Mouse (Mus musculus): ENCODE measurements around the gene Gm4201. TPM values are rescaled to one million over a fixed set of nuclear protein-coding genes. Genes with fewer than 3 reads are reported as not detected.
"Not testable (repeated sequence)": the region's sequence is repeated elsewhere in the genome, so short reads cannot be mapped to it uniquely, and the experiment has no call there.

Gm4201 gene
- not detected for total RNA-seq (2021)
- long read RNA-seq, experiment 1, result 0 reads
- long read RNA-seq, experiment 2, result 0 reads

- not testable (repeated sequence) for DNase-seq (ENCODE audit: low spot score in 2 of 2)
Observed at GRCm38 (mm10) chr7:22565243-22565642, at the start of gene Gm4201. TSS of gene Gm4201 (minus strand) at chr7:22565343.

DNA sequence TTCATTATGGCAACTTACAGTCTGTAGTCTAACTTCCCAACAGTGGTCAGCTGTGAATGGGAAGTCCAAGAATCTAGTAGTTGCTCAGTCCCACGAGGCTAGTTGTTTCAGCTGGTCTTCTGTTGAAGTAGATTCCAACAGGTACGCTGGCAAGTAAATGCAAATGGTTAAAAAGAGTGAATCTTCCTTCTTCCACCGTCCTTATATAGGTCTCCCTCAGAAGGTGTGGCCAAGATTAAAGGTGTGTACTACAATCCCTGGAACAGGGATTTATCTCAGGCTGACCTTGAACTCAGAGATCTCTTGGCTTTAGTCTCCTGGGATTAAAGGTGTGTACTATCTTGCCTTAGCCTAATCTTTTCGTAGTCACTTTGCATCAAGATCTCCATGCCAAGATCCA is 22.9 kb upstream of the Gm4201 start, which contains the start of gene Gm4565:
Gm4565 (minus strand) TSS at position 101 of the 400 bp plus-strand sequence.
- not testable (repeated sequence) for DNase-seq (ENCODE audit: low spot score in 2 of 2)

More at GRCm38 (mm10) chr7:22565243-22565642, at the start of gene Gm4201:
- intact Hi-C loops (cut with DNase I), result not testable (repeated sequence)

DNA sequence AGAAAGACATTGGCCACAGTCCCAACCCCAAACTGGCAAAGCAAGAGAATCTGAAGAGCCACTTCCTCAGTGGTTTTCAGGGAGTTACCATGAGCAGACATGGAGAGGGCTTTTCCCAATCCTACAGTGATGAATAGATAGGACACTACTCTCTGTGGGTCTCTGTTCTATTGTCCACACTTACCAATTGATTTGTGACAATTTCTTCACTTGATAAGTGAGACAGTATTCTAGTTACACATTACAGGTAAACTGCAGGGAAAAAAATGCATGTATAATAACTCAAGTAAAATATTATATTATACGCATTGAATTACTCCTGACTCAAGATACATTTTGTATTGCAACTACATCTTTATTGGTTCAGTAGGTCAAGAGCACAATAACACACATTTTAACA is 30.4 kb downstream of the Gm4201 start, which contains the start of gene Gm8677:
Gm8677 (minus strand) TSS at position 101 of the 400 bp plus-strand sequence.
- intact Hi-C loops (cut with DNase I); DNase-seq (ENCODE audit: low spot score in 2 of 2): not testable (repeated sequence)

More for the DNA sequence above, 22.9 kb upstream of the Gm4201 start, which contains the start of gene Gm4565:
- intact Hi-C loops (cut with DNase I), result not testable (repeated sequence)

GRCm38 (mm10) chr7:22522667-22523066 is 42.5 kb downstream of the Gm4201 start, which contains the start of gene Vmn1r152:
TSS of gene Vmn1r152 (plus strand) at chr7:22522967.
- intact Hi-C loops (cut with DNase I); DNase-seq (ENCODE audit: low spot score in 2 of 2): not testable (repeated sequence)

Other genes starting within 250 kb of the Gm4201 start
- not detected for gene Gm4187, start 235.6 kb downstream of the Gm4201 start, total RNA-seq (2021)
- not detected for gene Gm8660, start 194.3 kb downstream of the Gm4201 start, total RNA-seq (2021)
- not detected for gene Vmn1r148, start 151.8 kb downstream of the Gm4201 start, total RNA-seq (2021)
- not detected for gene Vmn1r149, start 127.1 kb downstream of the Gm4201 start, total RNA-seq (2021)
- not detected for gene Gm10665, start 101.3 kb downstream of the Gm4201 start, total RNA-seq (2021)
- gene Vmn1r151, start 65.7 kb downstream of the Gm4201 start, total RNA-seq (2021), result not detected
- gene Vmn1r152, start 42.4 kb downstream of the Gm4201 start, total RNA-seq (2021), result not detected
- gene Gm8677, start 30.5 kb downstream of the Gm4201 start, total RNA-seq (2021), result not detected
- not detected for gene Gm4565, start 22.8 kb upstream of the Gm4201 start, total RNA-seq (2021)
- not detected for gene Vmn1r155, start 92.7 kb upstream of the Gm4201 start, total RNA-seq (2021)
- not detected for gene Gm8693, start 127.0 kb upstream of the Gm4201 start, total RNA-seq (2021)
- gene Gm4567, start 154.4 kb upstream of the Gm4201 start, total RNA-seq (2021), result not detected
- not detected for gene Vmn1r157, start 196.4 kb upstream of the Gm4201 start, total RNA-seq (2021)
- not detected for gene Vmn1r158, start 225.4 kb upstream of the Gm4201 start, total RNA-seq (2021)

Measured in left cerebral cortex, postnatal 14 days (tissue).